Mouse (Mus musculus) frontal cortex, postnatal 14 days (tissue): ENCODE results near the gene Rapgef2.

Experiments
- DNase-seq, 2 experiments: peaks; one replicate each; pipeline ENCODE4 v3.0.0; 2022; ENCODE audit warnings: low spot score in 2 of 2

Rapgef2 gene

GRCm38 (mm10) chr3:79286376-79287107 lies at the start of gene Rapgef2:
Gene Rapgef2, minus strand, starts transcription at chr3:79286517.
- DNase-seq, result peak; percentile 33 to 48

DNA sequence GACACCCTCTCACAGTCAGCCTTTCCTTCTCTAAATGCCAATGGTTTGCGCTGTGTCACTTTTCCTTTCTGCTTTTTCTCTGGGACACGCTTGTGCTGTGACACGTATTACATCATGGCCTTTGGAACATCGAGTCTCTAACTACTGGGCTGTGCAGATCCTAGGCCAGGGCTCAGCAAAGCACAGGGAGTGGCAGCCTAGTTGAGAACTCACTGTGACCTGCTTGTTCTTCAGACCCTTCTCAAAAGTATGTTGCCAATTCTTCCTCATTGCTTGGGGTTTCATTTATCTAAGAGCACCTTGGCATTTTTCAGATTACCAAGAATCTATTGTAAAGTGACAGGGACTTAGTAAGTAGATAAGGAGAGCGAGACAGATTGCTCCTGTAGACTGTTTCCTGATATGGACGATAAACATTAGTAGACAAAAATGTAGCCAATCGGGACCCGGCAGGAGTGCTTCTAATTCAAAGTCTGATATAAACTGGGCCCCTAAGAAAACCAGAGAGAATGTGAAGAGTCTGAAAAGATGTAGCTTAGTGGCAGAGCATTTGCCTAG lies 47.4 kb upstream of the Rapgef2 start:
- no peak for DNase-seq

GRCm38 (mm10) chr3:79333051-79333450 lies 46.7 kb upstream of the Rapgef2 start:
- no peak for DNase-seq

DNA sequence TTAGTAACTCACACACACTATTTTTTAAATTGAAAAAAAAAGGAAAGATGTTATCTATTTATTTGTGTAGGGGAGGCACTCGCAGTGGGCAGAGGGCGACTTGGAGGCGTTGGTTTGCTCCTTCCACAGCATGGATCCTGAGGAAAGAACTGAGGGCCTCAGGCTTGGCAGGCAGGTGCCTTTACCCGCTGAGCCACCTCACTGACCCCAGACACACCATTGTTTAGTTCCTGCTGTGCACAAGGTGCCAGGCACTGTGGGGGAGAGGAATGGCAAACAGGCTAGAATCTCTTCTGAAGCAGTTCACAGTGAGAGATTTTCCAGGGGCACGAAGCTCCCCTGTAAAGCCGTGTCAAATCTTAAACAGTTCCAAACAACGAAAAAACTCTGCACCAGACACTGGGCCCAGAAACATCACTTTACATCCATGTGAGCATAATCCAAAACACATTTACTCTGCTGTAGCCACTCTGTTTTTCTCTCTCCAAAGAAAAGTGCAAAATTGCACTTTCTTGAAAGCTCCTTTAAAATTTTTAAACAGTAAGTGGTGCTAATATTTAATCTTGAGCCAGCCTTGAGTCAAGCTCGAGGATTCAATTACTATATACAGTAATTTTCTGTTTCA lies 43.5 kb upstream of the Rapgef2 start:
- no peak for DNase-seq

- no peak for DNase-seq
These were observed 38.6 kb upstream of the Rapgef2 start for GRCm38 (mm10) chr3:79324697-79325526.

DNA sequence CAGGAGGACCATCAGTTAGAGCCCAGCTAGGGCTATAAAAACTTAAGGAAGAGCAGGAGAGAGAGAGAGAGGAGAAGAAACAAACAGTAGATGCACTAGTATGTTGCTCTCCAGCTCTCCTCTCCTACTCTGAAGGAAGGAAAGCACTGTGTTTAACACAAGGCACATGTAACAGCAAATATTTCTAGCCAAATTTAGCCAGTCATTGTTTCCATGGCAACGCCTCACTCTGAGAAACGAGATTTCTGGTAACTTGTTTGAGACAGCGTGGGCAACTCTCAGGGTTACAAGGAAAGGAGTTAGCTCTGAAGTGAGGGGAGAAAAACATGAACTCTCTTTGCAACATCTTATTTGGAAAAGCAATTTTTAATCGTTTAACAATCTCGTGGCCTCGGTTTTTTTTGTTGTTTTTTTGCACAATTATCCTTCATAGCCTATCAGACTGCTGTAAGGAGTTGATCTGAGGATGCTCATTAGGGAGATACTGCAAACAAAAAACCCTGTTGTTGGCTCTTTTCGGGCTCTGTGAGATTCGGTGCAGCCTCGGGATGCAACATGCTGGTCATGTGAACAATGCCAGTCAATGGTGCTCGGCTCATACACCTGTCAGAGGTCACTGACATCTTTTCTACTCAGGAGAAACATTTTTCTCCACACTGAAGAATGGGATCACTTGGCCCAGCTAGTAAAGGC lies 27.8 kb upstream of the Rapgef2 start:
- peak; percentile 58 for DNase-seq

DNA sequence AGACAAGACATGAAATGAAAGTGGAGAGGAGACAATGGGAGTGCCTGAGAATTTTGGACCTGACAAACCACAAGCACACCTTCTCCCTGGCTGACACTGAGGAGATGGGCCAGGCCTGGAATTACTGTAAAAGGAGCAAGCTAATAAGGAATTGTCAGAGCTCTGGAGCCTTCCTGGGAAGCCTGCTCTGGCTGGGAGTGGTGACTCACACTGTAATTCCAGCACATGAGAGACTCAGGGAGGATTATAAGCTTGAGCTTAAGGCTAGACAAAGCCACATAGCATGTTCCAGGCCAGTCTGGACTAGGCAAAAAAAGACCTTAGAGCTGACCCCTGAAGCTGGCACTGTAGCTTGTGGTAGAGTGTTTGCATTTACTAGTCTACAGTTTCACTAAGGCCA lies 25.6 kb upstream of the Rapgef2 start:
- DNase-seq, result no peak

GRCm38 (mm10) chr3:79310184-79310583 lies 23.9 kb upstream of the Rapgef2 start:
- no peak for DNase-seq

GRCm38 (mm10) chr3:79308605-79309004 lies 22.3 kb upstream of the Rapgef2 start:
- no peak for DNase-seq

DNA sequence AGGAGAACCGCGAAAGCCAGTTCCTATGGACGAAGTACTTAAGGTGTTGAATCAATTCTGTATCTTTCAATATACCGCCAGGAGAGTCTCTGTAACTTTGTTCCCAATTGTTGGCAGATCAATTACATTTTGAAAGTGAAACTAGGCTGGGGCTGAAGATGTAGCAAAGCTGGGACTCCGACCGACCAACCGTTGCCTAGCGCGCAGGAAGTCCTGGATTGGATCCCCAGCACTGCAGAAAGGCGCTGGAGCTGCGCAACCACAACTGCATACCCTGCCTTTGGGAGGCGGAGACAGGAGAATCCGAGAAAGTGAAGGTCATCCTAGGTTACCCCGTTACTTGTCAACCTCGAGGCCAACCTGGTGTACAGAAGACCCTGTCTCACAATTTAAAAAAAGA lies 13.1 kb upstream of the Rapgef2 start:
- DNase-seq, result no peak

DNA sequence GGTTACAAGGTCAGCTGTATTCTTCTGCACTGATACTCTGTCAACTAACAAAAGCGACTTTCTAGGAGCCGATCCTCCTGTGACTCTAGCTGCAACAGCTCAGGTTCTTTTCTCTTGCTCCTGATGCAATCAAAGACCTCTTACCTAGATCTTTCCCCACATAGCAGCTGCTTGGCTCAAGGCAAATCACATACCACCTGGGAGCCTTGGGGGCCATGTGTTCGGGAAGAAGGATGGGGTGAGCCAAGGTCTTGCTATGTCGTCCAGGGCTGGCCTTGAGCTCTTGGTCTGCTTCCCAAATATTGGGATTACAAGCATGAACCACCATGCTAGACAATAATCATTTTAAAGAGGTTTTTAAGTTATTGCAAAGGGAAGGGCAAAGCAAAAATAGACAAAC lies 11.0 kb upstream of the Rapgef2 start:
- no peak for DNase-seq

DNA sequence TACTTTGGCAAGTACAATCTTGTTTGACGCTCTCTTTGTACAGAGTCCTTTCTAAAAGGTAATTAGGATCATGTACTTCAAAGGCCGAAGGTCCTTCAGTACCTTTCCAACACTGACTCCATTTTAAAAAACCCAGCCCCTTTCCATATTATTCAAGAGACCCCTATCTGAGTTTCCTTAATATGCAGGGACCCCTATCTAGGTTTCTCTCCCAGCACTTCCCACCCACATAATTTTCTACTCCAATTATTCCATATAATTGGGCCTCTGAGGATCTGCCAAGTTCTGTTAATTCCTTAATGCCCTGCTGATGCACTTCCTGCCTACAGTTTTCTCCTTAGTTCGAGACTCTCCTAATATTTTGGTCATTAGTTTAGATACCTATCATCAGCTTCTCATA lies 10.3 kb upstream of the Rapgef2 start:
- DNase-seq, result no peak

- DNase-seq, result no peak
These were observed 9.7 kb upstream of the Rapgef2 start for GRCm38 (mm10) chr3:79296049-79296448.

GRCm38 (mm10) chr3:79294701-79295100 lies 8.4 kb upstream of the Rapgef2 start:
- DNase-seq, result no peak

DNA sequence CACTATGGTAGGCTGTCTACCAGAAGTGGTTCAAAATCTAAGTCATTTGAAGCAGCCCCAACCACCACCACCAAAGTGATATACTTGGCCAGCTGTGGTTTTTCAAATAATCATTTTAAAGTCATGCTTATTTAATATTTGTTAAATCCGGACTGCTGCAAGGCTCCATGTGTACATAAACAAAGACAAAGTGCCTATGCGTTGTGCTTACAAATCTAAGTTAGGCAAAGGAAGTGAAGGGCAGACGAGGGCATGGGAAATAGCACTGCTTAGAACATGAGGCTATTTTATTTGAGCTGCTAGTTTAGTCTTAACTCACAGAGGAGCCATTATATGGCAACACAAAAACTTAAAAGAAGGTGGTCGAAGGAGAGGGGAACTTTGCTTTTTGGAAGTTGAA lies 6.7 kb upstream of the Rapgef2 start:
- no peak for DNase-seq

- DNase-seq, result no peak
These were observed 2.7 kb upstream of the Rapgef2 start for GRCm38 (mm10) chr3:79289050-79289449.

- no peak for DNase-seq
These were observed 1.6 kb upstream of the Rapgef2 start for GRCm38 (mm10) chr3:79287699-79288458.

DNA sequence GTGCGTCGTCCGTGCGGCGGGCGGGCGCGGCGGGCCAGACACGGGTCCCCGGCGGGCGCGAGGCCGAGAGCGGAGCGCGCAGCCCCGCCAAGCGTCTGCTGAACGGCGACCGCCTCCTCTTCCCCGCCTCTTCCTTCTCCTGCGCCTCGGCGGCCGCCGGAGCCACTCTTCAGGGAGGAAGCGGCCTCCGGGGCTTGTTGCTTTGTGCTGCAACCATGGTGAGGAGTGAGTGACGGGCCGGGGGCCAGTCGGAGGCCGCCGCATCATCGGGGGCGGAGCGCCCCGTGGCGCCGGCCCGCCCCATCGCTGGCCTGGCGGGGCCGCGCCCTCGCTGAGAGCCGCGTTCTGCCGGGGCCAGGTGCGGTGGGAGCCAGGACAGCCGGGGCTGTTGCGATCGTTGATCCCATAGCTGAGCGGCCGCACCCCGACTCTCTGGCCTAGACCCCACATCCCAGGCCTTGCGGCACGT lies 825 bp upstream of the Rapgef2 start:
- peak; percentile 90 to 93 for DNase-seq

DNA sequence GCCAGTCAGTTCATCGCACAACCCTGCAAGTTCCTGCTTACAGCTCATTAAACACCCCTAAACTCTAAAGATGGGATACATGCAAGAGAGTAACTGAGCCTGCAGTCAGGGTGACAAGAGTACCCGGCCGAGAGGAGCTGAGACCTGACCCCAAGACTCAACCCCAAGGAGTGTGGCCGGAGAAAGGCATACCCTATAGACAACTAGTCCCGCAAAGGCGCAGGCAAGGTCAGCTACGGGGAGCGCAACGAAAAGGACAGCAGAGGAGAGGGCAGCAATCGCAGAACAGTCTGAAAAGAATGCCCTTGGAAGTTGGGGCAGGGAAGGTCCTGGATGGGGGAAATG lies 314 bp downstream of the Rapgef2 start:
- peak in 1 of 2 experiments; percentile 19 for DNase-seq

GRCm38 (mm10) chr3:79285097-79285675 lies 1.1 kb downstream of the Rapgef2 start:
- DNase-seq, result no peak

DNA sequence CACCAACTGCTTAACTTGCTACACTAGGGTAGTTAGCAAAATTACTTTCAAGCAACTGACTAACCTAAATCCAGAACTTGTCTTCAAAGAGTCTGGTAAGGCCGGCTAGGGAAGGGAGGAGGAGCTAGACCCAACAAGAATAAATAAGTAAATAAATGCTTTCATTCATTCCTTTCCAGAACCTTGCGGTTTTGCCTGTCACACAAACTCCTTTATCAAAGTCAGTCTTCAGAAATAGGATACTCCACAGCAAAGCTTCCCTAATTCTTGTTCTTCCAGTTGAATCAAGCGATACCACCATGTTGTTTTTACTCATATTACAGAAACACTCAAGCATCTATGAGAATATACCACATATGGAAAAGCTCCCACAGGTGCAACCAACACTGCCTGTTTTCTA lies 2.3 kb downstream of the Rapgef2 start:
- DNase-seq, result no peak
